ENCODE assay signal across 28 mouse cellular contexts in the genomic region with DNA sequence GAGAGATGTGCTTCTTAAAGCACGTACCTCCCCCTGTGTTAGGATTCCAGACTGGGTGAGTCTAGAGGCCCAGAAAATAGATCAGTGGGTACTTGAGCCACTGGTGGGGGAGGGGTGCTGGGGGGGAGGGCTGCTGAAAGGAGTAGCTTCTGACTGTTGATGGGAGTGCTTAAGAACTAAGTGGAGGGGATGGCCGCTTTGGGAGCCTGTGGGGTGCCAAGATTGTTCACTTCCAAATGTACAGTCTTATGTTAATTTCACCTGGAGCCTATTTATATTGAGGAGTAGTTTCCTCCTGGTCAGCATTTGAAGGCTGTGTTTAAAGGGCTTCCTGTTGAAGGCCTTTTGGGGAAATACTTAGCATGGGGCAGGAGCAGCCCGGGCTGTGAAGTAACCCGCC. TPM values are rescaled to one million over a fixed set of nuclear protein-coding genes. Genes with fewer than 3 reads are reported as not detected.
"Had no signal": no experiment of that assay in that cellular context is flagged by ENCODE, and none has a peak within 500 bp of the region (broad histone marks: within the 10 kb centered on the region; RNA-seq: fewer than 3 reads in every experiment).

No protein-coding gene starts in this region.

- H3K9ac ChIP-seq: heart, embryonic 12.5 days; hindbrain, embryonic 12.5 days; hindbrain, embryonic 14.5 days; intestine, embryonic 15.5 days; limb, embryonic 13.5 days; limb, embryonic 15.5 days; liver, embryonic 12.5 days; liver, embryonic 14.5 days had no signal

- H3K27me3 ChIP-seq: heart, embryonic 12.5 days; hindbrain, embryonic 12.5 days; intestine, embryonic 15.5 days; limb, embryonic 13.5 days; limb, embryonic 15.5 days; liver, embryonic 12.5 days had no signal

- H3K4me1 ChIP-seq: hindbrain, embryonic 10.5 days; hindbrain, embryonic 12.5 days; intestine, embryonic 15.5 days; limb, embryonic 13.5 days; limb, embryonic 15.5 days had no signal

- H3K4me3 ChIP-seq: gastrocnemius, adult 2 months; heart, embryonic 10.5 days; heart, embryonic 12.5 days; hindbrain, embryonic 10.5 days; hindbrain, embryonic 12.5 days; intestine, embryonic 15.5 days; layer of hippocampus, adult 2 months; left cerebral cortex, adult 2 months; limb, embryonic 13.5 days; limb, embryonic 15.5 days; liver, embryonic 12.5 days had no signal

- ATAC-seq: hindbrain, embryonic 16.5 days; inflammation-experienced regulatory T-cells, adult 6 months; intestine, embryonic 15.5 days; intestine, postnatal 0 days; liver, embryonic 12.5 days had no signal

- DNase-seq: gastrocnemius, adult 2 months; gastrocnemius, postnatal 10 days; gastrocnemius, postnatal 25 days; heart, adult 18-20 months; heart, postnatal 10 days; heart, postnatal 4 days; kidney, adult 18-20 months; kidney, adult 8-10 months; kidney, postnatal 25 days; kidney, postnatal 4 days had no signal

- H3K9me3 ChIP-seq: heart, embryonic 10.5 days; heart, embryonic 12.5 days; hindbrain, embryonic 10.5 days; hindbrain, embryonic 12.5 days; intestine, embryonic 15.5 days; limb, embryonic 13.5 days; limb, embryonic 15.5 days; liver, embryonic 12.5 days had no signal

- H3K4me2 ChIP-seq: heart, embryonic 12.5 days; hindbrain, embryonic 12.5 days; hindbrain, embryonic 14.5 days; intestine, embryonic 15.5 days; limb, embryonic 13.5 days; limb, embryonic 15.5 days; liver, embryonic 12.5 days had no signal

- H3K27ac ChIP-seq: gastrocnemius, adult 2 months; heart, embryonic 10.5 days; hindbrain, embryonic 10.5 days; hindbrain, embryonic 14.5 days; intestine, embryonic 15.5 days; layer of hippocampus, adult 2 months; left cerebral cortex, adult 2 months; limb, embryonic 13.5 days; limb, embryonic 15.5 days; liver, embryonic 12.5 days; liver, embryonic 14.5 days had no signal

RNA-seq across cellular contexts. Expression of a gene that starts 24.6 kb away (rescaled TPM):
- polyA plus RNA-seq: heart, embryonic 12.5 days; heart, embryonic 14.5 days; hindbrain, embryonic 10.5 days; hindbrain, embryonic 12.5 days; hindbrain, embryonic 14.5 days; hindbrain, embryonic 16.5 days; inflammation-experienced regulatory T-cells, adult 6 months; kidney, embryonic 14.5 days; limb, embryonic 11.5 days; limb, embryonic 13.5 days; limb, embryonic 15.5 days had no signal
